25 mouse cellular contexts compared by ENCODE assay signal in genomic region chr10:39842621-39843020, GRCm38 (mm10). TPM values are rescaled to one million over a fixed set of nuclear protein-coding genes. Genes with fewer than 3 reads are reported as not detected.
DNase-seq lines count a peak whose midpoint lies in the region; ATAC-seq and TF ChIP-seq lines count a peak whose summit lies in the region.
"Had no signal": no experiment of that assay in that cellular context is flagged by ENCODE, and none has a peak within 500 bp of the region (broad histone marks: within the 10 kb centered on the region; RNA-seq: fewer than 3 reads in every experiment).

No protein-coding gene starts in this region.

- H3K9ac ChIP-seq in forebrain, embryonic 14.5 days (ENCODE audit: low read length) = no peak overlapping the region
- H3K9ac ChIP-seq in forebrain, embryonic 13.5 days = no peak overlapping the region
- H3K9ac ChIP-seq in forebrain, postnatal 0 days = no peak overlapping the region
- H3K9ac ChIP-seq: embryonic facial prominence, embryonic 13.5 days; embryonic facial prominence, embryonic 15.5 days had no signal

- H3K4me3 ChIP-seq in forebrain, embryonic 14.5 days (ENCODE audit: low read depth, low read length) = no peak overlapping the region
- H3K4me3 ChIP-seq in forebrain, embryonic 13.5 days = no peak overlapping the region
- H3K4me3 ChIP-seq in forebrain, postnatal 0 days (ENCODE audit: low read depth, low read length) = no peak overlapping the region
- no peak overlapping the region for H3K4me3 ChIP-seq in forebrain, embryonic 10.5 days
- no peak overlapping the region for H3K4me3 ChIP-seq in layer of hippocampus, adult 2 months
- H3K4me3 ChIP-seq: embryonic facial prominence, embryonic 13.5 days; embryonic facial prominence, embryonic 15.5 days; erythroblast, embryonic 14.5 days had no signal

- H3K4me1 ChIP-seq in forebrain, embryonic 14.5 days (ENCODE audit: control insufficient read depth, insufficient read depth, low read length) = no peaks in the 10 kb centered on the region
- H3K4me1 ChIP-seq in forebrain, embryonic 13.5 days = no peaks in the 10 kb centered on the region
- no peaks in the 10 kb centered on the region for H3K4me1 ChIP-seq in forebrain, postnatal 0 days (ENCODE audit: insufficient read depth)
- H3K4me1 ChIP-seq in forebrain, embryonic 10.5 days = no peaks in the 10 kb centered on the region
- H3K4me1 ChIP-seq: embryonic facial prominence, embryonic 13.5 days; embryonic facial prominence, embryonic 15.5 days had no signal

- no peak overlapping the region for H3K27ac ChIP-seq in forebrain, embryonic 14.5 days (ENCODE audit: low read depth, low read length)
- no peak overlapping the region for H3K27ac ChIP-seq in forebrain, embryonic 13.5 days
- no peak overlapping the region for H3K27ac ChIP-seq in forebrain, postnatal 0 days (ENCODE audit: low read depth, low read length)
- H3K27ac ChIP-seq in forebrain, embryonic 10.5 days = no peak overlapping the region
- peak overlapping the region; percentile 28; the same call in 1 of the 2 replicates for H3K27ac ChIP-seq in layer of hippocampus, adult 2 months
- H3K27ac ChIP-seq: embryonic facial prominence, embryonic 13.5 days; embryonic facial prominence, embryonic 15.5 days had no signal

- 92% methylated on average over 1 of the region's 1 CpGs for WGBS in forebrain, embryonic 14.5 days
- 86% methylated on average over 1 of the region's 1 CpGs for WGBS in forebrain, embryonic 13.5 days
- WGBS in forebrain, postnatal 0 days = 77% methylated on average over 1 of the region's 1 CpGs
- WGBS in forebrain, embryonic 10.5 days = 92% methylated on average over 1 of the region's 1 CpGs

- no peak for TF ChIP-seq CTCF in forebrain, postnatal 0 days (IDR thresholded peaks at IDR 0.05; ENCODE audit: low read depth)
- TF ChIP-seq CTCF in layer of hippocampus, adult 2 months (conservative IDR thresholded peaks at IDR 0.05) = no peak

- H3K36me3 ChIP-seq in forebrain, embryonic 14.5 days (ENCODE audit: control insufficient read depth, insufficient read depth, low read length) = peaks cover 47% of the 10 kb centered on the region
- H3K36me3 ChIP-seq in forebrain, embryonic 13.5 days (ENCODE audit: poor library complexity, severe bottlenecking) = peaks cover 55% of the 10 kb centered on the region
- peaks cover 37% of the 10 kb centered on the region for H3K36me3 ChIP-seq in forebrain, postnatal 0 days (ENCODE audit: insufficient read depth)
- peaks cover 85% of the 10 kb centered on the region for H3K36me3 ChIP-seq in forebrain, embryonic 10.5 days (replicated peaks)

- peak; percentile 10 for DNase-seq in forebrain, embryonic 14.5 days (ENCODE audit: low spot score)
- no peak for DNase-seq in forebrain, postnatal 0 days
- DNase-seq in forebrain, embryonic 10.5 days (ENCODE audit: extremely low spot score, low spot score) = no peak
- no peak for DNase-seq in layer of hippocampus, adult 2 months (ENCODE audit: low spot score in 2 of 2)
- no peak for DNase-seq in layer of hippocampus, adult 11-12 months (ENCODE audit: low spot score)
- DNase-seq in telencephalon, adult 2 months (ENCODE audit: low read depth, low spot score) = peak; percentile 29
- DNase-seq in MN1 (ENCODE audit: low spot score) = no peak
- DNase-seq: adrenal gland, adult 2 months; adrenal gland, postnatal 10 days; adrenal gland, postnatal 25 days; B cell, adult 2 months; cerebellum, adult 11 months; cerebellum, adult 18-20 months; cerebellum, adult 8-10 months; cerebellum, adult 9-11 months; cerebellum, postnatal 14 days; cerebellum, postnatal 36 days; embryo, embryonic 11 days had no signal

- H3K27me3 ChIP-seq in forebrain, embryonic 14.5 days (replicated peaks; ENCODE audit: control insufficient read depth, insufficient read depth, low read length) = no peaks in the 10 kb centered on the region
- H3K27me3 ChIP-seq in forebrain, embryonic 13.5 days = no peaks in the 10 kb centered on the region
- H3K27me3 ChIP-seq in forebrain, postnatal 0 days (ENCODE audit: insufficient read depth, low read length) = no peaks in the 10 kb centered on the region
- no peaks in the 10 kb centered on the region for H3K27me3 ChIP-seq in forebrain, embryonic 10.5 days (ENCODE audit: poor library complexity, severe bottlenecking)
- H3K27me3 ChIP-seq: CH12.LX; embryonic facial prominence, embryonic 13.5 days; embryonic facial prominence, embryonic 15.5 days had no signal

- H3K4me2 ChIP-seq in forebrain, embryonic 14.5 days (ENCODE audit: low read length) = no peak overlapping the region
- H3K4me2 ChIP-seq in forebrain, embryonic 13.5 days = no peak overlapping the region
- H3K4me2 ChIP-seq in forebrain, postnatal 0 days (ENCODE audit: low read depth) = no peak overlapping the region
- H3K4me2 ChIP-seq: embryonic facial prominence, embryonic 13.5 days; embryonic facial prominence, embryonic 15.5 days had no signal

- ATAC-seq in forebrain, embryonic 14.5 days = no peak
- ATAC-seq in forebrain, embryonic 13.5 days = no peak; the same call in 1 of the 2 replicates
- ATAC-seq in forebrain, postnatal 0 days = peak; percentile 80
- ATAC-seq: CD4-positive, CD25-positive, alpha-beta regulatory T cell, adult 4 months had no signal

- no peaks in the 10 kb centered on the region for H3K9me3 ChIP-seq in forebrain, embryonic 14.5 days (replicated peaks; ENCODE audit: control insufficient read depth, low read length)
- no peaks in the 10 kb centered on the region for H3K9me3 ChIP-seq in forebrain, embryonic 13.5 days (replicated peaks)
- no peaks in the 10 kb centered on the region for H3K9me3 ChIP-seq in forebrain, postnatal 0 days (ENCODE audit: low read length)
- H3K9me3 ChIP-seq in forebrain, embryonic 10.5 days = no peaks in the 10 kb centered on the region
- H3K9me3 ChIP-seq: embryonic facial prominence, embryonic 13.5 days; embryonic facial prominence, embryonic 15.5 days; G1E had no signal

RNA-seq across cellular contexts. Expression of gene Mfsd4b4, which starts 56.4 kb away (rescaled TPM):
- polyA plus RNA-seq in forebrain, embryonic 14.5 days (2014; fragmentation: Nextera tagmentation; extraction: Ambion mirVana) = 3.0 and 3.6 TPM in 2 replicates
- polyA plus RNA-seq in forebrain, embryonic 13.5 days (2015; fragmentation: Nextera tagmentation; extraction: Ambion mirVana) = 3.4 and 3.8 TPM in 2 replicates
- total RNA-seq in forebrain, postnatal 0 days (2014; rRNA removed) = 8.8 and 14.2 TPM in 2 replicates
- 2.1 and 2.7 TPM in 2 replicates for polyA plus RNA-seq in forebrain, postnatal 0 days (2015; fragmentation: Nextera tagmentation; extraction: Ambion mirVana)
- 5.0 and 5.6 TPM in 2 replicates for polyA plus RNA-seq in forebrain, embryonic 10.5 days (2016; fragmentation: Nextera tagmentation; extraction: Ambion mirVana)
- total RNA-seq in layer of hippocampus, adult 2 months (2021) = 1 to 10 TPM; 7.8 to 7.9 TPM
- polyA plus RNA-seq: erythroblast, embryonic 14.5 days had no signal

Comparison
In these comparisons a context has a peak if more than half of its experiments do, and no peak if none do; other contexts are left out.
1. DNase-seq: peak in forebrain, embryonic 14.5 days (single experiment) and telencephalon, adult 2 months (single experiment); none in forebrain, postnatal 0 days (single experiment), forebrain, embryonic 10.5 days (single experiment), layer of hippocampus, adult 2 months (0 of 2), layer of hippocampus, adult 11-12 months (single experiment) and MN1 (single experiment).